Comparison of ENCODE assay signal across 8 mouse cellular contexts in the genomic region with DNA sequence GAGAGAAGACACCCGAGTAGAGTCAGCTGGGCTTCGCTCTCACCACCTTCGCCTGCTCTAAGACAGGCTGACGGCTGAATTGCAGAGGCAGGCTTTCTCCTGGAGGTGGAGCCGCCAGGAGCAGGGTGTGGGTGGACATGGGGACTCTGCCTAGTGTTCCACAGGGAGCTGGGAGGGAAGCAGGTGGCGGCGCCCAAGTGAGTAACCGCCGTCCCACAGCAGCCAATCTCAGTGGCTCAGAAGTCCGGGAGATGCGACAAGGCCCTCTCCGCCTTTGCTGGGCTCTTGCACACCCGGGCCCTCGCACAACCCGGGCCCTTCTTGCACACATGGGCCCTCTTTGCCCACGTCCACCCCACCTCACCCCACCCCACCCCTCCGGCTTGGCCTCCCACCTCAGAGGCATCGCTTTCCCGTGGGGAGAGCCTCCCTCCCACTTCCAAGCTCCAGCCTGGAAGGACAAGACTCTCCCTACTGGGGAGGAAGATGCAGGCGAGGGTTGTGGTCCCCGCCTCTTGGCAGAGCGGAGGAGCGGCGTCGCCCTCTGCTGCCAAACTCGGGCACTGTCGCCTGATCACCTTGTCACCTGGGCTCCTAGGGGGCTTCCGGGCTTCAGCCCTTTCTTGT. TPM values are rescaled to one million over a fixed set of nuclear protein-coding genes. Genes with fewer than 3 reads are reported as not detected.
DNase-seq lines count a peak whose midpoint lies in the region; ATAC-seq and TF ChIP-seq lines count a peak whose summit lies in the region.

No protein-coding gene starts in this region.

- H3K27ac ChIP-seq in gastrocnemius, adult 2 months, result peak overlapping the region; percentile 97
- peak overlapping the region; percentile 25; the same call in 1 of the 2 replicates for H3K27ac ChIP-seq in embryonic facial prominence, embryonic 14.5 days (replicated peaks; ENCODE audit: low read depth, low read length)
- no peak overlapping the region for H3K27ac ChIP-seq in hindbrain, embryonic 15.5 days (replicated peaks)
- H3K27ac ChIP-seq in limb, embryonic 12.5 days, result no peak overlapping the region
- H3K27ac ChIP-seq in midbrain, embryonic 16.5 days (ENCODE audit: low read length), result no peak overlapping the region

- no peaks in the 10 kb centered on the region for H3K36me3 ChIP-seq in embryonic facial prominence, embryonic 14.5 days (ENCODE audit: control insufficient read depth, insufficient read depth, low read length)
- no peaks in the 10 kb centered on the region for H3K36me3 ChIP-seq in hindbrain, embryonic 15.5 days
- H3K36me3 ChIP-seq in limb, embryonic 12.5 days, result no peaks in the 10 kb centered on the region
- H3K36me3 ChIP-seq in midbrain, embryonic 16.5 days (ENCODE audit: control insufficient read depth, insufficient read depth, low read length), result no peaks in the 10 kb centered on the region

- no peaks in the 10 kb centered on the region for H3K9me3 ChIP-seq in embryonic facial prominence, embryonic 14.5 days (ENCODE audit: control insufficient read depth, low read length)
- no peaks in the 10 kb centered on the region for H3K9me3 ChIP-seq in hindbrain, embryonic 15.5 days
- H3K9me3 ChIP-seq in limb, embryonic 12.5 days, result no peaks in the 10 kb centered on the region
- H3K9me3 ChIP-seq in midbrain, embryonic 16.5 days (replicated peaks; ENCODE audit: control insufficient read depth, low read length, poor library complexity, severe bottlenecking), result no peaks in the 10 kb centered on the region

- TF ChIP-seq CTCF in gastrocnemius, adult 2 months (IDR thresholded peaks at IDR 0.05), result peak; percentile 73

- H3K9ac ChIP-seq in embryonic facial prominence, embryonic 14.5 days (ENCODE audit: low read depth, low read length), result peak overlapping the region; percentile 43; the same call in 1 of the 2 replicates
- no peak overlapping the region; the same call in 1 of the 2 replicates for H3K9ac ChIP-seq in hindbrain, embryonic 15.5 days
- H3K9ac ChIP-seq in limb, embryonic 12.5 days (replicated peaks), result no peak overlapping the region; the same call in 1 of the 2 replicates
- H3K9ac ChIP-seq in midbrain, embryonic 16.5 days (ENCODE audit: low read depth, low read length), result peak overlapping the region; percentile 56

- peak overlapping the region; percentile 59 for H3K4me3 ChIP-seq in gastrocnemius, adult 2 months
- peak overlapping the region; percentile 27 for H3K4me3 ChIP-seq in embryonic facial prominence, embryonic 14.5 days (ENCODE audit: low read depth, low read length)
- peak overlapping the region; percentile 27 for H3K4me3 ChIP-seq in hindbrain, embryonic 15.5 days
- H3K4me3 ChIP-seq in limb, embryonic 12.5 days (replicated peaks), result peak overlapping the region; percentile 35
- H3K4me3 ChIP-seq in midbrain, embryonic 16.5 days (ENCODE audit: low read depth, low read length), result peak overlapping the region; percentile 25

- intact Hi-C loops in gastrocnemius, adult 2 months (cut with DNase I), result loop anchor here (2.0 kb wide), 1 partner anchor 76 kb away; no protein-coding TSS in a partner anchor
- intact Hi-C loops in gastrocnemius, postnatal 36 days (cut with DNase I), result loop anchor here (2.0 kb wide), 1 partner anchor 74 kb away; no protein-coding TSS in a partner anchor

- peak; percentile 12 for ATAC-seq in activated CD4-positive, CD25-positive, alpha-beta regulatory T cell, adult 4 months
- ATAC-seq in embryonic facial prominence, embryonic 14.5 days (ENCODE audit: low read depth), result peak; percentile 41; the same call in 1 of the 2 replicates
- peak; percentile 47 for ATAC-seq in hindbrain, embryonic 15.5 days (ENCODE audit: low FRiP score, low read depth)
- peak; percentile 52; the same call in 1 of the 2 replicates for ATAC-seq in limb, embryonic 12.5 days (ENCODE audit: insufficient number of reproducible peaks, insufficient read depth, low FRiP score, low TSS enrichment, low read depth)
- peak; percentile 56 for ATAC-seq in midbrain, embryonic 16.5 days

- no peaks in the 10 kb centered on the region for H3K27me3 ChIP-seq in embryonic facial prominence, embryonic 14.5 days (replicated peaks; ENCODE audit: control insufficient read depth, insufficient read depth, low read length)
- no peaks in the 10 kb centered on the region for H3K27me3 ChIP-seq in hindbrain, embryonic 15.5 days
- H3K27me3 ChIP-seq in limb, embryonic 12.5 days, result peaks cover 9% of the 10 kb centered on the region
- H3K27me3 ChIP-seq in midbrain, embryonic 16.5 days (ENCODE audit: control insufficient read depth, insufficient read depth, low read depth, low read length), result no peaks in the 10 kb centered on the region

- peak overlapping the region; percentile 61 for H3K4me2 ChIP-seq in embryonic facial prominence, embryonic 14.5 days (ENCODE audit: low read depth, low read length)
- H3K4me2 ChIP-seq in hindbrain, embryonic 15.5 days, result peak overlapping the region; percentile 65
- H3K4me2 ChIP-seq in limb, embryonic 12.5 days, result peak overlapping the region; percentile 65
- peak overlapping the region; percentile 53 for H3K4me2 ChIP-seq in midbrain, embryonic 16.5 days (ENCODE audit: low read length)

- peaks cover 14% of the 10 kb centered on the region for H3K4me1 ChIP-seq in embryonic facial prominence, embryonic 14.5 days (ENCODE audit: control insufficient read depth, insufficient read depth, low read length)
- H3K4me1 ChIP-seq in hindbrain, embryonic 15.5 days (replicated peaks), result peaks cover 23% of the 10 kb centered on the region
- peaks cover 34% of the 10 kb centered on the region for H3K4me1 ChIP-seq in limb, embryonic 12.5 days (replicated peaks)
- H3K4me1 ChIP-seq in midbrain, embryonic 16.5 days (ENCODE audit: control insufficient read depth, insufficient read depth, low read length), result peaks cover 5% of the 10 kb centered on the region; the same call in 1 of the 2 replicates

- 8% methylated on average over 19 of the region's 28 CpGs for WGBS in embryonic facial prominence, embryonic 14.5 days
- 9% methylated on average over 28 of the region's 28 CpGs for WGBS in hindbrain, embryonic 15.5 days
- 6% methylated on average over 28 of the region's 28 CpGs for WGBS in limb, embryonic 12.5 days
- WGBS in midbrain, embryonic 16.5 days, result 5% methylated on average over 28 of the region's 28 CpGs

- peak; percentile 82 for DNase-seq in gastrocnemius, adult 2 months
- DNase-seq in gastrocnemius, postnatal 36 days, result no peak
- DNase-seq in embryonic facial prominence, embryonic 14.5 days (ENCODE audit: low spot score), result peak; percentile 71
- peak; percentile 26 to 66 for DNase-seq in thymus, adult 18-20 months

RNA-seq across cellular contexts. Expression of a gene that starts 15.0 kb away (rescaled TPM):
- total RNA-seq in gastrocnemius, adult 2 months (2021), result 1 to 10 TPM; 5.8 to 5.9 TPM
- 1 to 10 TPM; 5.7 to 6.3 TPM for total RNA-seq in gastrocnemius, postnatal 36 days (2021)
- polyA plus RNA-seq in activated CD4-positive, CD25-positive, alpha-beta regulatory T cell, adult 4 months (2017; shearing (Covaris generic)), result not detected
- 6.1 and 7.9 TPM in 2 replicates for polyA plus RNA-seq in embryonic facial prominence, embryonic 14.5 days (2014; fragmentation: Nextera tagmentation; extraction: Ambion mirVana)
- 1.9 and 2.4 TPM in 2 replicates for polyA plus RNA-seq in hindbrain, embryonic 15.5 days (2015; fragmentation: Nextera tagmentation; extraction: Ambion mirVana)
- polyA plus RNA-seq in limb, embryonic 12.5 days (2016; fragmentation: Nextera tagmentation; extraction: Ambion mirVana), result 7.9 and 10.5 TPM in 2 replicates
- polyA plus RNA-seq in midbrain, embryonic 16.5 days (2015; fragmentation: Nextera tagmentation; extraction: Ambion mirVana), result 0.95 and 1.1 TPM in 2 replicates

RNA-seq across cellular contexts. Expression of a gene that starts 15.1 kb away (rescaled TPM):
- total RNA-seq in gastrocnemius, adult 2 months (2021), result 100 to 1,000 TPM; 143 to 146 TPM
- 100 to 1,000 TPM; 152 to 202 TPM for total RNA-seq in gastrocnemius, postnatal 36 days (2021)
- polyA plus RNA-seq in activated CD4-positive, CD25-positive, alpha-beta regulatory T cell, adult 4 months (2017; shearing (Covaris generic)), result 10 to 100 TPM; 37.5 to 92.8 TPM
- 11.5 and 12.4 TPM in 2 replicates for polyA plus RNA-seq in embryonic facial prominence, embryonic 14.5 days (2014; fragmentation: Nextera tagmentation; extraction: Ambion mirVana)
- polyA plus RNA-seq in hindbrain, embryonic 15.5 days (2015; fragmentation: Nextera tagmentation; extraction: Ambion mirVana), result 6.6 and 6.9 TPM in 2 replicates
- polyA plus RNA-seq in limb, embryonic 12.5 days (2016; fragmentation: Nextera tagmentation; extraction: Ambion mirVana), result 5.5 and 7.0 TPM in 2 replicates
- 5.0 and 6.4 TPM in 2 replicates for polyA plus RNA-seq in midbrain, embryonic 16.5 days (2015; fragmentation: Nextera tagmentation; extraction: Ambion mirVana)

RNA-seq across cellular contexts. Expression of a gene that starts 45.1 kb away (rescaled TPM):
- 10 to 100 TPM; 23.7 to 32.4 TPM for total RNA-seq in gastrocnemius, adult 2 months (2021)
- total RNA-seq in gastrocnemius, postnatal 36 days (2021), result 10 to 100 TPM; 30.6 to 32.6 TPM
- 10 to 100 TPM; 42.8 to 43.6 TPM for polyA plus RNA-seq in activated CD4-positive, CD25-positive, alpha-beta regulatory T cell, adult 4 months (2017; shearing (Covaris generic))
- 49.9 and 62.0 TPM in 2 replicates for polyA plus RNA-seq in embryonic facial prominence, embryonic 14.5 days (2014; fragmentation: Nextera tagmentation; extraction: Ambion mirVana)
- 75.5 and 76.5 TPM in 2 replicates for polyA plus RNA-seq in hindbrain, embryonic 15.5 days (2015; fragmentation: Nextera tagmentation; extraction: Ambion mirVana)
- polyA plus RNA-seq in limb, embryonic 12.5 days (2016; fragmentation: Nextera tagmentation; extraction: Ambion mirVana), result 66.9 and 67.4 TPM in 2 replicates
- polyA plus RNA-seq in midbrain, embryonic 16.5 days (2015; fragmentation: Nextera tagmentation; extraction: Ambion mirVana), result 74.8 and 79.8 TPM in 2 replicates

RNA-seq across cellular contexts. Expression of a gene that starts 54.0 kb away (rescaled TPM):
- under 1 TPM; 0.20 to 0.36 TPM for total RNA-seq in gastrocnemius, adult 2 months (2021)
- total RNA-seq in gastrocnemius, postnatal 36 days (2021), result under 1 TPM; 0.23 to 0.44 TPM
- polyA plus RNA-seq in activated CD4-positive, CD25-positive, alpha-beta regulatory T cell, adult 4 months (2017; shearing (Covaris generic)), result under 1 TPM in 1 of 2 experiments, not detected in 1; 0.38 TPM
- 0.79 and 0.84 TPM in 2 replicates for polyA plus RNA-seq in embryonic facial prominence, embryonic 14.5 days (2014; fragmentation: Nextera tagmentation; extraction: Ambion mirVana)
- 0.31 TPM in 1 of 2 replicates, not detected in the other for polyA plus RNA-seq in hindbrain, embryonic 15.5 days (2015; fragmentation: Nextera tagmentation; extraction: Ambion mirVana)
- 4.5 and 4.7 TPM in 2 replicates for polyA plus RNA-seq in limb, embryonic 12.5 days (2016; fragmentation: Nextera tagmentation; extraction: Ambion mirVana)
- 0.19 and 0.26 TPM in 2 replicates for polyA plus RNA-seq in midbrain, embryonic 16.5 days (2015; fragmentation: Nextera tagmentation; extraction: Ambion mirVana)

Comparison
In these comparisons a context has a peak if more than half of its experiments do, and no peak if none do; other contexts are left out.
1. DNase-seq: peak in gastrocnemius, adult 2 months (single experiment), embryonic facial prominence, embryonic 14.5 days (single experiment) and thymus, adult 18-20 months (2 of 2); none in gastrocnemius, postnatal 36 days (0 of 2).
2. H3K27ac ChIP-seq: peak in gastrocnemius, adult 2 months (single experiment) and embryonic facial prominence, embryonic 14.5 days (single experiment); none in hindbrain, embryonic 15.5 days (single experiment), limb, embryonic 12.5 days (single experiment) and midbrain, embryonic 16.5 days (single experiment).
3. H3K9ac ChIP-seq: peak in embryonic facial prominence, embryonic 14.5 days (single experiment) and midbrain, embryonic 16.5 days (single experiment); none in hindbrain, embryonic 15.5 days (single experiment) and limb, embryonic 12.5 days (single experiment).
4. Peak in every context shown above with its lines, with median percentiles within 50 percentile points of each other: H3K4me3 ChIP-seq, ATAC-seq and H3K4me2 ChIP-seq.